Mouse (Mus musculus) thymus, postnatal 14 days (tissue): ENCODE results near the gene Ssbp2.

Experiments used
- DNase-seq: peaks from one replicate; pipeline ENCODE4 v3.0.0; 2021

The Ssbp2 gene

DNA sequence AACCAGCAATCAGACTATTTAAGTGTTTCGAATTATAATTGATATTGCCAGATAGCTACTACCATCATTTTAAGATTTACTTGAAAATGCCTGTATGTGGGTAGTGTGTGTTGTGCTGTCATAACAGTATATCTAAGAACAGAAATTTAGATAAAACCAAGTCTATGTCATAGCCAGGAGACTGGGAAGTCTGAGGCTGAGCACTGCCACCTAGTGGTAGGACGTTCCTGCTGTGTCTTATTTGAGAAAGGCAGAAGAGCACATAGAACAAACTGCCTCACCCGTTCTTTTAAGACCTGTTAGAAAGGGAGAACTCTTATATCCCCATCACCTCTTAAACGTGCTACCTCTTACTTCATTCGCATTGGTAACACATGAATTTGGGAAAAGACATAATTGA lies 176.7 kb downstream of the Ssbp2 start:
- DNase-seq: peak; percentile 91

DNA sequence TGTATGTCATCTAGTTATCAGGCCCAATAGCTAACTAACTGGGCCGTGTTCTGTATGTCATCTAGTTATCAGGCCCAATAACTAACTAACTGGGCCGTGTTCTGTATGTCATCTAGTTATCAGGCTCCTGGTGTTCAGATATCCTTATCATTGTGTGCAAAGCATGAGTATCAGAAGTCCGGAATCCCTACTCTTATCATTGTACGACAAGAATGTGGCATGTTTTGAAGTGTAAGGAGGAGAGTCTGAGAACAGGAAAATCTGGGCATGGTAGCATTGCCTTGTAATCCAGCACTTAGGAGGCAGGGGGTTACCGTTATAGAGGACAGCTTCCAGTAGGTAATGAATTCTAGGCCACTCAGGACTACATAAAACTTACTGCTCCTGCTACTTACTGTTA lies 178.8 kb downstream of the Ssbp2 start:
- DNase-seq: no peak

GRCm38 (mm10) chr13:91640219-91640618 lies 180.1 kb downstream of the Ssbp2 start:
- DNase-seq: no peak

GRCm38 (mm10) chr13:91648240-91648639 lies 188.2 kb downstream of the Ssbp2 start:
- peak; percentile 27 for DNase-seq

DNA sequence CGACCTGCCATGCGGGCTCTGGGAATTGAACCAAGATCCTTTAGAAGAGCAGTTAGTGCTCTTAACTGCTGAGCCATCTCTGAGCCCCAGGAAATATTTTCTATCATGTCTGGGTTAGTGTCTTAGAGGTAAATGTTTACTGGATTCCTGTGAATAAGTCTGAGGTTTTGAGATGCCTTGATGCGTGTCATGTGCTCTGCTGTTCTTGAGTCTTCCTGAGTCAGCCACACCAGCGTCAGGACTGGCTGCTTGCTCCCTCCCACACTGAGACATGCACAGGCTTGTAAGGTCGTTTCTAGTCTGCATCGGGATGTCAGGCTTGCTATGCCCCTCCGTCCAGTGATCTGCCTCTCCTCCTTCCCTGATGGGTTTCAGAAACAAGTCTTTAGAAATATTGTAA lies 189.8 kb downstream of the Ssbp2 start:
- no peak for DNase-seq

DNA sequence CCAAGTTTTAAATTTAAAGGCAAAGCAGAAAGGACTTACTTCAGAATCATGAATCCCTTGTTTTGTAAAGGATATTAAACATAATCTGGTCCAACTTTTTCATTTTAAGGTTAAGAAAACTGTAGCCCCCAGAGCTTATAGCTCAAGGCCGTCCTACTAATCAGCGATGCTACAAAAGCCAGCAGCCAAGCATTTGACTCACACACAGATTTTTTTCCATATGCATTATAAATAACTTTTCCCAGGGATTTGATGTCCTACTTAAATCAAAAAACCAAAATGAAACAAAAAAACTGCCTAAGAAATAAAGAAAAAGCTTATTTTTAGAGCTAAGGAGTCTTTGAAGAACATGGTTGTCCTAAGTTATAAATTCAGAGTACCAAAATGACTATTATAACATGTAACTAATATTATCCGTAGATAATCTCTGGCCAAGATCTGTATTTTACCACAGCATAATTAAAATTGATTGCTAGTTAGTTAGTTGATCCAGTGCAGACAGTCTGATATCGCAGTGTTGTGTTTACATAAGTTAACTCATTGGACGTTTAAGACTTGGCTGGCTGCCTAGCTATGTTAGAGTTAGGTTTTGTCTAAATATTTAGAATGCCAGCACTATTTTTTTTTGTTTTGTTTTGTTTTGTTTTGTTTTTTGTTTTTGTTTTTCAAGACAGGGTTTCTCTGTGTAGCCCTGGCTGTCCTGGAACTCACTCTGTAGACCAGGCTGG lies 201.1 kb downstream of the Ssbp2 start:
- DNase-seq: no peak

DNA sequence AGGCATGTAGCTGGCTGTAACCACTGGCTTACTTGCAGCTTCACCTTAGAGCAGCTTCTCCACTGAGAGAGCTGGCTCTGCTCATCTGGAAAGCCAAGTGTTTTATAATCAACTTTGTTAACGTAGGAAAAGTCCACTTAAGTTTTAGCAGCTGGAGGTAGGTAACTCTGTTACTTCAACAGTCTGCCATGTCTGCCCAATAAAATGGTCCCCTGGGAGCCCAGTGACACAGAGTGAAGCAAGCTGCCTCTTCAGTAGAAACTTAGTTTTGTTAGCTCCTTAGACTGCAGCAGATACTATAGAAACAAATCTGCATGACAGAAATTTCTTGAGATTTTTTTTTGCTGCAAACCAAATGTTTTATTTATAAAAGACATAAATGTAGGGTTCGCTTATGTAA lies 202.7 kb downstream of the Ssbp2 start:
- DNase-seq: no peak

DNA sequence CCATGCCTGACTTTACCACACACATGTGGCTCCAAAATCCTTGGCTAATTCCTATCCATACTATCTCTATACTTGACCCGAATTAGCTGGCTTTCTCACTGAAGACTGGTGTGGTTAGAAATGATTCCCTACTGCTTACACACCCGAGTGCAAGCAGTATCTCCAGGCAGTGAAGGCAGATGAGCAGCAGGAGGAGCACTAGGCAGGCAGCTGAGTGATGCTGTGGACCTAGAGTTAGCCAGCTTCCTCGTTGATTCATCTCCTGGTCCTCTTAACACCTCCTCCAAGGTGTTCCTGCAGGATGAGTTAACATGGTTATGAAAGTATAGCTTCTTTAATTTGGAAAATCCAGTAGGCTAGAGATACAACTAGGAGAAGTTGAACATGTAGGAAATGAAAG lies 213.2 kb downstream of the Ssbp2 start:
- no peak for DNase-seq

DNA sequence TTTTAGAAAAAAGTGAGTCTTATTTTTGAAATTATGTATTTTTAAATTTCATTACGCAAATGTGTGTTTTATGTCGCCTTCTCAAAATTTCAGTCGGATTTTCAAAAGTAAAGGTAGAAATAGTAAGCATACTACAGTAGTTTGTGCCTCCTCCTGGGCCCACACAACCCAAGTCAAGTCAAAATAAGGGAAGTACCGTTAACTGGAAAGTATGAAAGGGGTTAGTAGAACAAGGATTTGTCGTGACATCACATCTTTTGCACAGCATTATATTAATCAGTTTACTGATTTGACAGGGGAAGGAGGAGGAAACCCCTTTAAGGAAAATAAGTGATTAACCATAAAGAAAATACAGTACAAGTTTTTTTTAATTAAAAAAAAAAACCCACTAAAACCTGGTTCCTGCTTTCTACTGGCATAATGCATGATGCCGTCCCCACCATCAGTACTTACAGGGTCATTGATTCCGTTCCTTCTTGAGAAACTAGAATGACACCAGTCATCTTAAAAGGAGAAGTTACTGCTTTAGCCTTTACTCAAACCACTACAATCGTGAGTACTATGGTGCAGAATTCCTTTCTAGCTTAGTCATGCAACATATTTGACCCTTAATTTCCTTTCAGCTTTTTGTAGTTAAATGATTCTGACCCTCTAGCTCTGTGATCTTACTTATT lies 220.8 kb downstream of the Ssbp2 start:
- DNase-seq: no peak

DNA sequence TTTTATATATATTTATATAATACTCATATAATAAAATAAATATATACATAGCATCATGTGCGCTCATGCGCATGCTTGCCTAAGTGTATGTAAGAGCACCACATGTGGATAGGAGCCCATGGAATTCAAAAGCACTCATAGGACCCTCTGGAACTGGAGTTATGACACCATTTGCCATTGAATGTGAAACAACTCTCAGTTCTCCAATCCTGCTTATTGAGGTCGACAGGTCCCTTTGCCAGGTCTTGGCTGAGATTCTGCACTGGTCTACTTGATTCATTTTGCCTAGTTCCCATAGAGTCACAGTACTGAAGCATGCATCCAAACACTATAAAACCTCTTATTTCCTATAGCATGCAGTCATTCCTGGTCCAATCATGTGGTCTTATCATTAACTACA lies 221.4 kb downstream of the Ssbp2 start:
- DNase-seq: no peak

GRCm38 (mm10) chr13:91690118-91690517 lies 230.0 kb downstream of the Ssbp2 start:
- DNase-seq: no peak

- no peak for DNase-seq
Observed at GRCm38 (mm10) chr13:91693615-91694014, 233.5 kb downstream of the Ssbp2 start.

DNA sequence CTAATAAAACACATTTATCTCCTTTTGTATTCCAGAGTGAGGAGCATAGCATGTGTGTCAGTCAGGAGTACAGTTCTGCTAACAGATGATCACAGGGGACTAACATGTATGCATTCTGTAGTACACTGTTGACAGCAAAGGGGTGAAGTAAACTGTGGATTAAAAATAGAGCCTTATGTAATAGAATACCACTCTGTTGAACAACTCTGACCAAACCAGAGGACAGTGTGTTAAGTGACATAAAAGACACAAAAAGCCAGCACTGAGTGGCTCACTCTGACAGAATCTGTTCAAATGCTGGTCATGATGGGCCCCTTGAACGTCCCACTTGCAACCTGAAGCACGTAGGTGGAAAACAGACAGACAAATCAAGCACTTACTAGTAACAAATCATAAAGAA lies 235.3 kb downstream of the Ssbp2 start:
- DNase-seq: no peak

GRCm38 (mm10) chr13:91696109-91696645 lies 236.1 kb downstream of the Ssbp2 start:
- no peak for DNase-seq

GRCm38 (mm10) chr13:91697011-91697410 lies 236.9 kb downstream of the Ssbp2 start:
- DNase-seq: peak; percentile 70

- DNase-seq: no peak
Observed at GRCm38 (mm10) chr13:91702337-91702736, 242.3 kb downstream of the Ssbp2 start.

DNA sequence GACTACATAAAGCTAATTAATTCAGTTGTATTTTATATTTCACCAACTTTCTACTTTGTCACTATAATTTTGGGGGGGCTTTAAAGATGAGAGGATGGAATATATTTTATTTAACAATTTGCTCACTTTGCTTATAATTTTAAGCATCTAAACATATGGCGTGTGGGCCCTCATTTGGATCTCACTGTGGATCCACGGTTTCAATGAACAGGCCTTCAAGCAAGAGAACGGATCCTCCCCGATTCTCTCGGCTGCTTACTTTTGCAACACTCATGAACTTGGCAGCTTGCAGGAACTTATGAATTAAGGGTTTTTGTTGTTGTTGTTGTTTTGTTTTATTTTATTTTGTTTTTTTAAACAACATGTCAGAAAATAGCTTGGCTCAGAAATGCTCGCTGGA lies 259.4 kb downstream of the Ssbp2 start:
- DNase-seq: no peak

DNA sequence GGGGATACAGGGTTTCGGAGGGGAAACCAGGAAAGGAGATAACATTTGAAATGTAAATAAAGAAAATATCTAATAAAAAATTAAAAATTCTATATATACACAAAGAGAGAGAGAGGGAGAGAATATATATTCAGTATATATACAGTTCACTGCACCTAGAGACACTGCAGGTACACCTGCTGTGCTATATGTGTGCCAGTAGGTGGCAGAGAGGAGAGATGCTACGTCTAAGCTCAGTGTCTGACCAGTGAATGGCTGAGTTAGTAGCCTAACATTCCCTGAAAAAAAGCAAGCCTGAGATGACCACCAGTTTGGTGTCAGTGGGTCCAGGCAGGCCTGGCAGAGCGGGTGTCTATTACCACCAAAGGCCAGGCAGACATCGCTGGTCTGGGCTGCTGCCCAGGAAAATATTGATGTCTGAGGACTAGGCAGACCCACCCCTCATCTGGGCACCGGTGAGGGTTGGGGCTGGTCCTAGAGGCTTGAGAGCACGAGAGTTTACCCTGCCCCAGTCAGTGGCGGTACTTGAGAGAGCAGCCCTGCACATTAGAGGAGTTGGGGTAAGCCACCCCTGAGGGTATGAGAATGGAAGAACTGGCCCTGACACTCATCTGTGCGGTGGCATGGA lies 263.1 kb downstream of the Ssbp2 start:
- peak; percentile 37 for DNase-seq

GRCm38 (mm10) chr13:91723736-91724119 lies 263.6 kb downstream of the Ssbp2 start:
- DNase-seq: no peak

- no peak for DNase-seq
Observed at GRCm38 (mm10) chr13:91724211-91724610, 264.1 kb downstream of the Ssbp2 start.

GRCm38 (mm10) chr13:91725130-91725529 lies 265.0 kb downstream of the Ssbp2 start:
- no peak for DNase-seq

- DNase-seq: no peak
Observed at GRCm38 (mm10) chr13:91727899-91728298, 267.8 kb downstream of the Ssbp2 start.

DNA sequence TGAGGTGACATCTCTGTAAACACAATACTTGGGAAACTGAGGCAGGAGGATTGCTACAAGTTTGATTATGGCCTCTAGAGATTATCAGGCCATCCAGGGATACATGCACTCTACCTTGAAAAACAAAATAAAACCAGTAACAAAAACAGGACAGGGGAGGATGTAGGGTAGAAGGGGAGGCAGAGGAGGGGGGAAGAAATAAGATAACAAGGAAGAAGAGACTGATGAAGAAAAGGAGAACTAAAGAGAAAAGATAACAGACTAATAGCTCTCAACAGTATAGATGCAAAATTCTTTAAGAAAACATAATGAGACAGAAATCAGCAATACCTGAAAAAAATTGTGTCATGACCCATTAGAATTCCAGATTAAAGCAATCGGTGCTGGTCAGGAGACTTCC lies 277.1 kb downstream of the Ssbp2 start:
- no peak for DNase-seq

DNA sequence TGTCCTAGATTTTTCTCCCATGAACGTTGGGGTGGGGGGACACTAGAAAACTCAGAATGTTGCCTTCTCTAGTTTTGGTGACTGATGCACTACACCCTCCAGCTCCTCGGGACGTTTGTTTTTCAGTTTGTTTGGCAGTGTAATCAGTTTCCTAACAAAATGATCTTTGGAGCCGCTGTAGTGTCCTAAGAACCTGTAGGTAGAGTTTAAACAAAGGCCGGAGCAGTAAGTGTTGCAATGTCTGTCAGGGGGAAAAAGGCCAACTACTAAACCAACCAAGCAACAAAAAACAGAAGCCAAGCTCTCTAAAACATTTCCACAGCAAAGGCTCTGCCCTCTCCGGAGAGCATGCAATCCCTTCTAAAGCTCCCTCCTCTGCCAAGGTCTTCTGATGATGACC lies 280.8 kb downstream of the Ssbp2 start:
- DNase-seq: no peak
